Mouse (Mus musculus): Measurements from ENCODE around the gene Gm28729.

The Gm28729 gene

GRCm38 (mm10) chr9:96461607-96462006 is 63.5 kb downstream of the Gm28729 start:
- no peak for DNase-seq (ENCODE audit: low spot score in 2 of 2)

- no peak for DNase-seq (ENCODE audit: low spot score in 2 of 2)
These were observed 64.8 kb downstream of the Gm28729 start for GRCm38 (mm10) chr9:96460117-96460865.

GRCm38 (mm10) chr9:96455618-96456017 is 69.4 kb downstream of the Gm28729 start:
- DNase-seq (ENCODE audit: low spot score in 2 of 2) = no peak

GRCm38 (mm10) chr9:96452956-96453355 is 72.1 kb downstream of the Gm28729 start:
- DNase-seq (ENCODE audit: low spot score in 2 of 2) = no peak

- DNase-seq (ENCODE audit: low spot score in 2 of 2) = no peak
These were observed 74.0 kb downstream of the Gm28729 start for GRCm38 (mm10) chr9:96450900-96451720.

- DNase-seq (ENCODE audit: low spot score in 2 of 2) = no peak
These were observed 75.5 kb downstream of the Gm28729 start for GRCm38 (mm10) chr9:96449514-96449913.

- no peak for DNase-seq (ENCODE audit: low spot score in 2 of 2)
These were observed 79.7 kb downstream of the Gm28729 start for GRCm38 (mm10) chr9:96445351-96445750.

- no peak for DNase-seq (ENCODE audit: low spot score in 2 of 2)
These were observed 83.0 kb downstream of the Gm28729 start for GRCm38 (mm10) chr9:96442081-96442480.

GRCm38 (mm10) chr9:96438334-96438871 is 86.7 kb downstream of the Gm28729 start:
- peak in 1 of 2 experiments; percentile 14 for DNase-seq (ENCODE audit: low spot score in 2 of 2)

GRCm38 (mm10) chr9:96437805-96438333 is 87.2 kb downstream of the Gm28729 start:
- DNase-seq (ENCODE audit: low spot score in 2 of 2) = no peak

- DNase-seq (ENCODE audit: low spot score in 2 of 2) = no peak
These were observed 87.9 kb downstream of the Gm28729 start for GRCm38 (mm10) chr9:96436901-96437804.
